ENCODE assay signal across 11 mouse cellular contexts in the genomic region with DNA sequence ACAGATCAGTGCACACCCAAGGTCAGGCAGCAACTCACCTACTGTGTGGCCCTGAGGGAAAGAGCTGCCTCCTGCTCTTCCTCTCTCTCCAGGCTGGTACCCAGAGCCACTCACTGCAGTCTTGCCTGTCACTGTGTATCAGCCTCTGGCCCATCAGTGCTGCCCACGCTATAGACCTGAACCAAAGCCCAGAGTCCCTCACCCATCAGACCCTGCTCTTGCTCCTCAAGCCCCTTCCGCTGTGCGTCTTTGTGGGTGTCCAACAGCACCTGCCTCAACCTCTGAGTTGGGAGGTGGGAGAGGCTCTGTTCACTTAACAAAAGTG. TPM values are rescaled to one million over a fixed set of nuclear protein-coding genes. Genes with fewer than 3 reads are reported as not detected.
DNase-seq lines count a peak whose midpoint lies in the region; ATAC-seq lines count a peak whose summit lies in the region.
"Had no signal": no experiment of that assay in that cellular context is flagged by ENCODE, and none has a peak within 500 bp of the region (broad histone marks: within the 10 kb centered on the region; RNA-seq: fewer than 3 reads in every experiment).

No protein-coding gene starts in this region.

- H3K27me3 ChIP-seq in heart, embryonic 15.5 days = no peaks in the 10 kb centered on the region
- no peaks in the 10 kb centered on the region for H3K27me3 ChIP-seq in midbrain, embryonic 13.5 days
- H3K27me3 ChIP-seq in midbrain, embryonic 16.5 days (ENCODE audit: control insufficient read depth, insufficient read depth, low read depth, low read length) = no peaks in the 10 kb centered on the region
- H3K27me3 ChIP-seq in hindbrain, embryonic 12.5 days = no peaks in the 10 kb centered on the region
- H3K27me3 ChIP-seq in neural tube, embryonic 14.5 days (ENCODE audit: control insufficient read depth, insufficient read depth, low read length) = no peaks in the 10 kb centered on the region

- 64% methylated on average over 3 of the region's 3 CpGs for WGBS in heart, embryonic 15.5 days
- 41% methylated on average over 3 of the region's 3 CpGs for WGBS in midbrain, embryonic 13.5 days
- 69% methylated on average over 3 of the region's 3 CpGs for WGBS in midbrain, embryonic 16.5 days
- WGBS in hindbrain, embryonic 12.5 days = 75% methylated on average over 3 of the region's 3 CpGs
- 88% methylated on average over 3 of the region's 3 CpGs for WGBS in neural tube, embryonic 14.5 days

- peak overlapping the region; percentile 44 for H3K27ac ChIP-seq in heart, embryonic 15.5 days
- 0 out of 2 replicates have a peak overlapping the region, but pooled peaks have one; percentile 7 for H3K27ac ChIP-seq in midbrain, embryonic 13.5 days
- no peak overlapping the region for H3K27ac ChIP-seq in midbrain, embryonic 16.5 days (ENCODE audit: low read length)
- peak overlapping the region; percentile 37; the same call in 1 of the 2 replicates for H3K27ac ChIP-seq in hindbrain, embryonic 12.5 days
- H3K27ac ChIP-seq in neural tube, embryonic 14.5 days (ENCODE audit: low read depth, low read length) = peak overlapping the region; percentile 0; the same call in 1 of the 2 replicates

- no peaks in the 10 kb centered on the region for H3K9me3 ChIP-seq in heart, embryonic 15.5 days (replicated peaks)
- no peaks in the 10 kb centered on the region for H3K9me3 ChIP-seq in midbrain, embryonic 13.5 days
- H3K9me3 ChIP-seq in midbrain, embryonic 16.5 days (replicated peaks; ENCODE audit: control insufficient read depth, low read length, poor library complexity, severe bottlenecking) = no peaks in the 10 kb centered on the region
- no peaks in the 10 kb centered on the region for H3K9me3 ChIP-seq in hindbrain, embryonic 12.5 days (replicated peaks)
- H3K9me3 ChIP-seq in neural tube, embryonic 14.5 days (ENCODE audit: control insufficient read depth, low read length) = no peaks in the 10 kb centered on the region

- H3K4me3 ChIP-seq in heart, embryonic 15.5 days = no peak overlapping the region
- no peak overlapping the region for H3K4me3 ChIP-seq in midbrain, embryonic 13.5 days (replicated peaks)
- H3K4me3 ChIP-seq in midbrain, embryonic 16.5 days (ENCODE audit: low read depth, low read length) = no peak overlapping the region
- no peak overlapping the region for H3K4me3 ChIP-seq in hindbrain, embryonic 12.5 days
- H3K4me3 ChIP-seq in neural tube, embryonic 14.5 days (ENCODE audit: low read depth, low read length) = no peak overlapping the region

- no peak overlapping the region for H3K4me2 ChIP-seq in heart, embryonic 15.5 days
- no peak overlapping the region for H3K4me2 ChIP-seq in midbrain, embryonic 13.5 days (replicated peaks)
- no peak overlapping the region for H3K4me2 ChIP-seq in midbrain, embryonic 16.5 days (ENCODE audit: low read length)
- no peak overlapping the region for H3K4me2 ChIP-seq in hindbrain, embryonic 12.5 days (replicated peaks)
- H3K4me2 ChIP-seq in neural tube, embryonic 14.5 days (ENCODE audit: low read depth, low read length) = no peak overlapping the region

- no peak for DNase-seq in heart, postnatal 25 days (ENCODE audit: low spot score)
- DNase-seq: kidney, adult 8-10 months; lung, adult 2 months had no signal

- no peaks in the 10 kb centered on the region for H3K36me3 ChIP-seq in heart, embryonic 15.5 days
- H3K36me3 ChIP-seq in midbrain, embryonic 13.5 days = no peaks in the 10 kb centered on the region
- H3K36me3 ChIP-seq in midbrain, embryonic 16.5 days (ENCODE audit: control insufficient read depth, insufficient read depth, low read length) = no peaks in the 10 kb centered on the region
- no peaks in the 10 kb centered on the region for H3K36me3 ChIP-seq in hindbrain, embryonic 12.5 days
- H3K36me3 ChIP-seq in neural tube, embryonic 14.5 days (ENCODE audit: control insufficient read depth, insufficient read depth, low read length) = no peaks in the 10 kb centered on the region

- intact Hi-C loops in heart, postnatal 25 days (cut with DNase I) = no loop called here

- ATAC-seq in heart, embryonic 15.5 days (replicated peaks; ENCODE audit: insufficient number of reproducible peaks, insufficient read depth, low FRiP score, low read depth) = no peak
- ATAC-seq in midbrain, embryonic 13.5 days = no peak
- ATAC-seq in midbrain, embryonic 16.5 days = no peak
- no peak for ATAC-seq in hindbrain, embryonic 12.5 days (ENCODE audit: low FRiP score)
- no peak for ATAC-seq in neural tube, embryonic 14.5 days (ENCODE audit: low read depth)
- no peak for ATAC-seq in CD4-positive, CD25-positive, alpha-beta regulatory T cell, adult 4 months
- no peak for ATAC-seq in erythroid progenitor cell, adult 5-6 weeks (replicated peaks; ENCODE audit: low FRiP score, poor library complexity, severe bottlenecking)
- ATAC-seq: activated CD4-positive, CD25-positive, alpha-beta regulatory T cell, adult 4 months had no signal

- H3K9ac ChIP-seq in heart, embryonic 15.5 days = no peak overlapping the region
- H3K9ac ChIP-seq in midbrain, embryonic 13.5 days (replicated peaks) = 0 out of 2 replicates have a peak overlapping the region, but pooled peaks have one; percentile 1
- no peak overlapping the region for H3K9ac ChIP-seq in midbrain, embryonic 16.5 days (ENCODE audit: low read depth, low read length)
- no peak overlapping the region for H3K9ac ChIP-seq in hindbrain, embryonic 12.5 days
- H3K9ac ChIP-seq in neural tube, embryonic 14.5 days (replicated peaks; ENCODE audit: low read depth, low read length) = no peak overlapping the region

- peaks cover 38% of the 10 kb centered on the region for H3K4me1 ChIP-seq in heart, embryonic 15.5 days (replicated peaks)
- H3K4me1 ChIP-seq in midbrain, embryonic 13.5 days (replicated peaks) = peaks cover 60% of the 10 kb centered on the region
- peaks cover 14% of the 10 kb centered on the region for H3K4me1 ChIP-seq in midbrain, embryonic 16.5 days (ENCODE audit: control insufficient read depth, insufficient read depth, low read length)
- peaks cover 65% of the 10 kb centered on the region for H3K4me1 ChIP-seq in hindbrain, embryonic 12.5 days
- H3K4me1 ChIP-seq in neural tube, embryonic 14.5 days (ENCODE audit: control insufficient read depth, insufficient read depth, low read length) = peaks cover 25% of the 10 kb centered on the region

RNA-seq across cellular contexts. Expression of gene Chst15, which starts 29.7 kb away (rescaled TPM):
- polyA plus RNA-seq in heart, embryonic 15.5 days (2015; fragmentation: Nextera tagmentation; extraction: Ambion mirVana) = 4.4 and 6.8 TPM in 2 replicates
- 1 to 10 TPM; 7.8 to 9.5 TPM for total RNA-seq in heart, postnatal 25 days (2021)
- polyA plus RNA-seq in midbrain, embryonic 13.5 days (2015; fragmentation: Nextera tagmentation; extraction: Ambion mirVana) = 17.9 and 18.6 TPM in 2 replicates
- 11.6 and 12.6 TPM in 2 replicates for polyA plus RNA-seq in midbrain, embryonic 16.5 days (2015; fragmentation: Nextera tagmentation; extraction: Ambion mirVana)
- polyA plus RNA-seq in hindbrain, embryonic 12.5 days (2016; fragmentation: Nextera tagmentation; extraction: Ambion mirVana) = 28.6 and 29.8 TPM in 2 replicates
- 16.7 and 20.7 TPM in 2 replicates for polyA plus RNA-seq in neural tube, embryonic 14.5 days (2014; fragmentation: Nextera tagmentation; extraction: Ambion mirVana)
- 1 to 10 TPM; 6.0 to 9.2 TPM for polyA plus RNA-seq in CD4-positive, CD25-positive, alpha-beta regulatory T cell, adult 4 months (2017; shearing (Covaris generic))
- total RNA-seq in erythroid progenitor cell, adult 5-6 weeks (2015; ENCODE audit: low replicate concordance) = 7.9 and 8.0 TPM in 2 replicates
- 3.6 and 3.8 TPM in 2 replicates for total RNA-seq in erythroid progenitor cell, adult 5-6 weeks (2017; ENCODE audit: low replicate concordance)
